Mouse (Mus musculus) lung, adult 2 months (tissue): ENCODE data around the gene Ly6g6c.

ENCODE experiments used
- CTCF ChIP-seq: fragments of 200-500 bp; IDR thresholded peaks from 2 replicates; pipeline ENCODE4 v1.5.1; 2011; ENCODE audit warnings: mild to moderate bottlenecking, low read length, control low read depth; ENCODE audit not compliant: insufficient read depth
- POLR2A ChIP-seq: fragments of 200-500 bp; IDR thresholded peaks from 2 replicates; pipeline ENCODE4 v1.6.1; 2011; ENCODE audit warnings: low read depth, mild to moderate bottlenecking, control low read depth, low read length, borderline replicate concordance; ENCODE audit errors: extremely low read depth

GRCm38 (mm10) chr17:35092403-35093198, 27.4 kb downstream of the Ly6g6c start:
- no peak for TF ChIP-seq POLR2A
- TF ChIP-seq CTCF, result no peak
